Mouse (Mus musculus): ENCODE data around the gene Fam124b. TPM values are rescaled to one million over a fixed set of nuclear protein-coding genes. Genes with fewer than 3 reads are reported as not detected.

The Fam124b gene
- polyA plus RNA-seq, 1 experiment from 2014 or later, result 0.77 TPM

GRCm38 (mm10) chr1:80230612-80231011, 12.3 kb upstream of the Fam124b start:
- H3K4me1 ChIP-seq, result no peaks in the 10 kb centered on the region
- ATAC-seq (ENCODE audit: insufficient number of reproducible peaks, insufficient read depth, low FRiP score, low TSS enrichment), result no peak
- H3K9me3 ChIP-seq, result no peaks in the 10 kb centered on the region
- no peak overlapping the region for H3K4me3 ChIP-seq
- no peaks in the 10 kb centered on the region for H3K27me3 ChIP-seq
- WGBS, result 71% methylated on average over 1 of the region's 1 CpGs
- H3K9ac ChIP-seq, result no peak overlapping the region
- H3K27ac ChIP-seq, result no peak overlapping the region
- no peaks in the 10 kb centered on the region for H3K36me3 ChIP-seq
- no peak overlapping the region for H3K4me2 ChIP-seq (replicated peaks)

GRCm38 (mm10) chr1:80224839-80225412, 6.7 kb upstream of the Fam124b start:
- Histone ChIP-seq H3K27ac (no peak overlapping the region), H3K4me1 (no peaks in the 10 kb centered on the region), H3K27me3 (no peaks in the 10 kb centered on the region), H3K36me3 (no peaks in the 10 kb centered on the region), H3K9me3 (no peaks in the 10 kb centered on the region), H3K4me3 (no peak overlapping the region), H3K9ac (no peak overlapping the region), H3K4me2 (replicated peaks) (no peak overlapping the region)
- ATAC-seq (ENCODE audit: insufficient number of reproducible peaks, insufficient read depth, low FRiP score, low TSS enrichment), result no peak; the same call in 1 of the 2 replicates
- 48% methylated on average over 3 of the region's 3 CpGs for WGBS

GRCm38 (mm10) chr1:80221151-80221550, 2.9 kb upstream of the Fam124b start:
- Histone ChIP-seq H3K27ac (no peak overlapping the region), H3K4me1 (peaks cover 6% of the 10 kb centered on the region; the same call in 1 of the 2 replicates), H3K9me3 (no peaks in the 10 kb centered on the region), H3K4me2 (replicated peaks) (no peak overlapping the region), H3K9ac (no peak overlapping the region), H3K36me3 (no peaks in the 10 kb centered on the region), H3K4me3 (no peak overlapping the region), H3K27me3 (no peaks in the 10 kb centered on the region)
- WGBS, result 70% methylated on average over 4 of the region's 4 CpGs
- ATAC-seq (ENCODE audit: insufficient number of reproducible peaks, insufficient read depth, low FRiP score, low TSS enrichment), result no peak

- WGBS, result 81% methylated on average over 9 of the region's 9 CpGs
- ATAC-seq (ENCODE audit: insufficient number of reproducible peaks, insufficient read depth, low FRiP score, low TSS enrichment), result no peak
- H3K27ac ChIP-seq, result no peak overlapping the region
These were observed 4.4 kb downstream of the Fam124b start for GRCm38 (mm10) chr1:80213826-80214225.

GRCm38 (mm10) chr1:80213146-80213545, 5.1 kb downstream of the Fam124b start:
- H3K27me3 ChIP-seq, result no peaks in the 10 kb centered on the region
- 92% methylated on average over 10 of the region's 10 CpGs for WGBS
- H3K9me3 ChIP-seq, result no peaks in the 10 kb centered on the region
- H3K4me3 ChIP-seq, result no peak overlapping the region
- H3K36me3 ChIP-seq, result no peaks in the 10 kb centered on the region
- H3K4me2 ChIP-seq (replicated peaks), result no peak overlapping the region
- no peak for ATAC-seq (ENCODE audit: insufficient number of reproducible peaks, insufficient read depth, low FRiP score, low TSS enrichment)
- H3K4me1 ChIP-seq, result peaks cover 3% of the 10 kb centered on the region; the same call in 1 of the 2 replicates
- no peak overlapping the region for H3K9ac ChIP-seq
- H3K27ac ChIP-seq, result 0 out of 2 replicates have a peak overlapping the region, but pooled peaks have one; percentile 7

More at GRCm38 (mm10) chr1:80213826-80214225, 4.4 kb downstream of the Fam124b start:
- peaks cover 6% of the 10 kb centered on the region; the same call in 1 of the 2 replicates for H3K4me1 ChIP-seq
- H3K27me3 ChIP-seq, result no peaks in the 10 kb centered on the region
- H3K9ac ChIP-seq, result no peak overlapping the region
- H3K4me3 ChIP-seq, result no peak overlapping the region
- H3K9me3 ChIP-seq, result no peaks in the 10 kb centered on the region
- no peak overlapping the region for H3K4me2 ChIP-seq (replicated peaks)
- H3K36me3 ChIP-seq, result no peaks in the 10 kb centered on the region

- 87% methylated on average over 3 of the region's 3 CpGs for WGBS
- Histone ChIP-seq H3K9ac (no peak overlapping the region), H3K27me3 (no peaks in the 10 kb centered on the region), H3K4me2 (replicated peaks) (no peak overlapping the region), H3K4me1 (no peaks in the 10 kb centered on the region), H3K9me3 (no peaks in the 10 kb centered on the region), H3K4me3 (no peak overlapping the region), H3K27ac (no peak overlapping the region), H3K36me3 (no peaks in the 10 kb centered on the region)
- no peak for ATAC-seq (ENCODE audit: insufficient number of reproducible peaks, insufficient read depth, low FRiP score, low TSS enrichment)
These were observed 16.0 kb downstream of the Fam124b start for GRCm38 (mm10) chr1:80202314-80202713.

GRCm38 (mm10) chr1:80192837-80193236, 25.4 kb downstream of the Fam124b start:
- WGBS, result 87% methylated on average over 8 of the region's 8 CpGs
- ATAC-seq (ENCODE audit: insufficient number of reproducible peaks, insufficient read depth, low FRiP score, low TSS enrichment), result no peak
- no peaks in the 10 kb centered on the region for H3K9me3 ChIP-seq
- no peak overlapping the region for H3K9ac ChIP-seq
- H3K27me3 ChIP-seq, result no peaks in the 10 kb centered on the region
- no peaks in the 10 kb centered on the region for H3K36me3 ChIP-seq
- H3K4me2 ChIP-seq (replicated peaks), result no peak overlapping the region
- H3K27ac ChIP-seq, result no peak overlapping the region
- no peak overlapping the region for H3K4me3 ChIP-seq
- no peaks in the 10 kb centered on the region for H3K4me1 ChIP-seq

GRCm38 (mm10) chr1:80181414-80181805, 36.9 kb downstream of the Fam124b start:
- Histone ChIP-seq H3K4me3 (no peak overlapping the region), H3K36me3 (no peaks in the 10 kb centered on the region), H3K9ac (no peak overlapping the region), H3K27ac (no peak overlapping the region), H3K4me1 (no peaks in the 10 kb centered on the region), H3K27me3 (no peaks in the 10 kb centered on the region), H3K4me2 (replicated peaks) (no peak overlapping the region), H3K9me3 (0 out of 2 replicates have a peak, but pooled peaks cover 3% of the 10 kb centered on the region)
- WGBS, result 51% methylated on average over 3 of the region's 3 CpGs
- ATAC-seq (ENCODE audit: insufficient number of reproducible peaks, insufficient read depth, low FRiP score, low TSS enrichment), result no peak

- Histone ChIP-seq H3K27ac (no peak overlapping the region), H3K36me3 (no peaks in the 10 kb centered on the region), H3K4me1 (no peaks in the 10 kb centered on the region), H3K4me3 (no peak overlapping the region), H3K9me3 (0 out of 2 replicates have a peak, but pooled peaks cover 3% of the 10 kb centered on the region), H3K4me2 (replicated peaks) (no peak overlapping the region), H3K9ac (no peak overlapping the region), H3K27me3 (no peaks in the 10 kb centered on the region)
- ATAC-seq (ENCODE audit: insufficient number of reproducible peaks, insufficient read depth, low FRiP score, low TSS enrichment), result no peak
- WGBS, result 40% methylated on average over 13 of the region's 13 CpGs
These were observed 37.4 kb downstream of the Fam124b start for GRCm38 (mm10) chr1:80180767-80181413.

GRCm38 (mm10) chr1:80180128-80180527, 38.1 kb downstream of the Fam124b start:
- Histone ChIP-seq H3K4me1 (no peaks in the 10 kb centered on the region), H3K27ac (no peak overlapping the region), H3K4me2 (replicated peaks) (no peak overlapping the region), H3K9me3 (no peaks in the 10 kb centered on the region), H3K4me3 (no peak overlapping the region), H3K27me3 (no peaks in the 10 kb centered on the region), H3K9ac (no peak overlapping the region), H3K36me3 (no peaks in the 10 kb centered on the region)
- no peak for ATAC-seq (ENCODE audit: insufficient number of reproducible peaks, insufficient read depth, low FRiP score, low TSS enrichment)
- 63% methylated on average over 7 of the region's 7 CpGs for WGBS

GRCm38 (mm10) chr1:80177651-80178382, 40.5 kb downstream of the Fam124b start:
- 63% methylated on average over 11 of the region's 11 CpGs for WGBS
- no peaks in the 10 kb centered on the region for H3K4me1 ChIP-seq
- no peak overlapping the region for H3K27ac ChIP-seq
- H3K4me2 ChIP-seq (replicated peaks), result no peak overlapping the region
- no peak overlapping the region for H3K4me3 ChIP-seq
- H3K9me3 ChIP-seq, result no peaks in the 10 kb centered on the region
- H3K27me3 ChIP-seq, result no peaks in the 10 kb centered on the region
- no peak for ATAC-seq (ENCODE audit: insufficient number of reproducible peaks, insufficient read depth, low FRiP score, low TSS enrichment)
- no peaks in the 10 kb centered on the region for H3K36me3 ChIP-seq
- no peak overlapping the region for H3K9ac ChIP-seq

GRCm38 (mm10) chr1:80167706-80168105, 50.6 kb downstream of the Fam124b start:
- 80% methylated on average over 5 of the region's 5 CpGs for WGBS

More at GRCm38 (mm10) chr1:80167706-80168105, 50.6 kb downstream of the Fam124b start:
- Histone ChIP-seq H3K4me2 (replicated peaks) (no peak overlapping the region), H3K4me1 (no peaks in the 10 kb centered on the region), H3K36me3 (no peaks in the 10 kb centered on the region), H3K9ac (no peak overlapping the region), H3K9me3 (no peaks in the 10 kb centered on the region), H3K27ac (no peak overlapping the region), H3K4me3 (no peak overlapping the region), H3K27me3 (no peaks in the 10 kb centered on the region)
- no peak for ATAC-seq (ENCODE audit: insufficient number of reproducible peaks, insufficient read depth, low FRiP score, low TSS enrichment)

Measured in embryonic facial prominence, embryonic 12.5 days (tissue).